Mouse (Mus musculus): Measurements from ENCODE around the gene Tlcd1. TPM values are rescaled to one million over a fixed set of nuclear protein-coding genes. Genes with fewer than 3 reads are reported as not detected.
A peak's percentile ranks its signal among the peaks of the same experiment; 100 is the strongest.

Tlcd1 gene
- polyA plus RNA-seq, 1 experiment from 2014 or later, result 6.9 TPM

DNA sequence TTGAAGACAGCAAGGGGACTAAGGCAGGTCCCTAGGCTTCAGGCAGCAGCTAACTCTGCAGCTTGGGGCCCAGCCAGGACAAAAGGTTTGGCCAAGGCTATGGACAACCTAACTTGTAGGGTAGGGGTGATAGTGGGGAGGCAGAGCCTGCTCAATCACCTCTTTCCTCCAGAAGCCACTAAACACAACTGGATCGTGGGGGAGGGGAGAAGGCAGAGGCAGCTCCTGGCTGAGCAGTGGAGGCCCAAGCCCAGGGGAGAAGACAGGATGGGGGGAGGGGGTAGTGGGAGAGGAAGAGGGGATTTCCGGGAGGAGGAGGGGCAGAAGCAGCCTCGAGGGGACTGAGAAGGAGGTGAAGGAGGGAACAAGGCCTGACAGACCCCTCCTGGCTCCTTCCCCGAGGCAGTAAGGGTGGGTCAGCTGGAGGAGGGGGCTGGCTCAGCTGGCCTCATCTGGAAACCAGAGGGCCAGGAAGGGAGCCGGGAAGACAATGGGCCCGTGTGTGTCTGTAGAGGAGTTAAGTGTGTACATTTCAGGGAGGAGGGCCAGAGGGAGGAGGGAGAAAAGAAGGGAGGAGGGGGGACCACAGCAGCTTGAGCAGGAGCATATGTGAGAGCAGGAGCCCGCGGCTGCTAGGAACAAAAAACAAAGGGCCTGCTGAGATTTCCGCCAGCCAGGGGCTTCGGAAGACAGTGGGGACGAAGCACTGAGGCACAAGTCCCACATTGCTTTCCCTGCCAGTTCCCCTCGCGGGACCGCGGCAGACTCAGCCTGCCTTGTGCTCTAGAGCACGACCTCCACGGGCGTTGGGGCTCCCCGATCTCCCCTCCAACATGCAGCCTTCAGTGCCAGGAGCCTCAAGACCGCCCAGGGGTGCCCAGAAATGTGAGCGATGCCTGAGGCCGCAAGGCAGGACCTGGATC is 12.6 kb upstream of the Tlcd1 start:
- H3K27ac ChIP-seq (replicated peaks; ENCODE audit: low read depth, low read length), result peak overlapping the region; percentile 97
- no peaks in the 10 kb centered on the region for H3K9me3 ChIP-seq (ENCODE audit: control insufficient read depth, low read length)
- peak overlapping the region; percentile 86 for H3K4me2 ChIP-seq (ENCODE audit: low read length)
- peaks cover 26% of the 10 kb centered on the region for H3K4me1 ChIP-seq (ENCODE audit: control insufficient read depth, insufficient read depth, low read length)
- peak overlapping the region; percentile 100 for H3K4me3 ChIP-seq (replicated peaks; ENCODE audit: low read depth, low read length)
- H3K36me3 ChIP-seq (ENCODE audit: control insufficient read depth, insufficient read depth, low read length), result peaks cover 34% of the 10 kb centered on the region
- WGBS, result 0% methylated on average over 22 of the region's 22 CpGs
- DNase-seq (peak; percentile 87), ATAC-seq (ENCODE audit: low FRiP score, low TSS enrichment) (peak; percentile 64)
- H3K9ac ChIP-seq (replicated peaks; ENCODE audit: low read length), result peak overlapping the region; percentile 100
- no peaks in the 10 kb centered on the region for H3K27me3 ChIP-seq (ENCODE audit: control insufficient read depth, insufficient read depth, low read length)

DNA sequence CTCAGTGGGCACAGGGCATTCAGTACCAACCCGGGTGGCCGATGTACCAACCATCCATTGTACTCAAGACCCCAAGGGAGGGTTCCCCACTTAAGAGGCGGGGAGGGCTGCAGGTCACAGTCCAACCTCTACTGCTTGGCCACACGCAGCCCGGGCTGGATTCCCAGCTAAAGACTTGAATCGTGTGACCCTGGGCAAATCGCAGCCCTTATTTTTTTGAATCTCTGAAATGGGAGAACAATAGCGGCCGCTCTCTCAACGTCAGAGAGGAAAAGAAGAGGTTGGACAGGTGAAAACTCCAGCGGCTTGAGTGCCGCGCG is 11.9 kb upstream of the Tlcd1 start:
- under 1% methylated on average over 14 of the region's 14 CpGs for WGBS
- Histone ChIP-seq H3K9me3 (ENCODE audit: control insufficient read depth, low read length) (no peaks in the 10 kb centered on the region), H3K27me3 (ENCODE audit: control insufficient read depth, insufficient read depth, low read length) (no peaks in the 10 kb centered on the region), H3K27ac (replicated peaks; ENCODE audit: low read depth, low read length) (peak overlapping the region; percentile 97), H3K4me2 (ENCODE audit: low read length) (peak overlapping the region; percentile 86), H3K36me3 (ENCODE audit: control insufficient read depth, insufficient read depth, low read length) (peaks cover 28% of the 10 kb centered on the region), H3K4me3 (replicated peaks; ENCODE audit: low read depth, low read length) (peak overlapping the region; percentile 100), H3K4me1 (ENCODE audit: control insufficient read depth, insufficient read depth, low read length) (peaks cover 26% of the 10 kb centered on the region), H3K9ac (replicated peaks; ENCODE audit: low read length) (peak overlapping the region; percentile 100)
- ATAC-seq (ENCODE audit: low FRiP score, low TSS enrichment), result peak; percentile 4; the same call in 1 of the 2 replicates
- DNase-seq, result peak; percentile 55

DNA sequence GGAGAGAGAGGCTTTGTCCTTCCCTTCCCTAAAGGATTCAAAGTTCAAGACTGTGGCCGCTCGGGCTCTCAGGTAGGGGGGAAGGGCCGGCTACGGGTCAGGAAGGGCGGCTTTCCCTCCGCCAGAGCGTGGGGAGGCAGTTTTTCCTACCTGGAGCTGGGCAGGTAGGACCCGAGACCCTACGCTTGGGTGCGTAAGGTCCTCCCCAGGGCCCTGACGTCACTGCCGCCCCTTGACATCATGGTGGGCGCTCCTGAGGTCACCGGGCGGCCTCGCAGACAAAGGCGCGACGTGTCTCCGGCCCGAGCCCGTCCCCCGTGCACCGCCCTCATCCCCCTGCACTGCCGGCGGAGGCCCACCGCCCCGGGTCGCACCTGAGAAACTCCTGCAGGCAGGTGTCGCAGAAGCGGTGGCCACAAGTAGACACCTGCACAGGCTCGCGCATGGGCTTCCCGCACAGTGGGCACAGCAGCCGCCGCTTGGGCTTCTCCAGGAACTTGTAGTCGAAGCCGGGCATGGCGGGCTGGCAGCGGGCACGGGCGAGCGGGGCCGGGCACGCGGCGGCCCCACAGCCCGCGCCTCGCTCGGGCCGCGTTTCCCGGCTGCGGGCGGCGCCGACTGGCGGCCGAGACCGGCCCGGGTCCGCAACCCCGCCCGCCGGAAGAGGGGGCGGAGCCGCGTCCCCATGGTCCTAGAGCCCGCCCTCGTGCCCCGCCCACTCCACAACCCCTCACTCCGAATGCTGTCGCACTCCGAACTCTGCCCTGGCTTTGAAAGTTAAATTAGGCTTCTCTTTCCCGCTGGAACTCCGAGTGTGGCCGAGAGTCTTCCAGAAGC is 11.4 kb upstream of the Tlcd1 start, which contains the start of gene Traf4:
Traf4 (minus strand) TSS at position 666 of the 837 bp plus-strand sequence.
- peak within 1 kb of the TSS; percentile 86 for H3K4me2 ChIP-seq (ENCODE audit: low read length)
- peaks cover 22% of the 10 kb centered on the region for H3K36me3 ChIP-seq (ENCODE audit: control insufficient read depth, insufficient read depth, low read length)
- peak within 1 kb of the TSS; percentile 100 for H3K4me3 ChIP-seq (replicated peaks; ENCODE audit: low read depth, low read length)
- DNase-seq (peak; percentile 96), ATAC-seq (ENCODE audit: low FRiP score, low TSS enrichment) (peak; percentile 85)
- under 1% methylated on average over 77 of the region's 78 CpGs for WGBS
- no peaks in the 10 kb centered on the region for H3K27me3 ChIP-seq (ENCODE audit: control insufficient read depth, insufficient read depth, low read length)
- no peaks in the 10 kb centered on the region for H3K9me3 ChIP-seq (ENCODE audit: control insufficient read depth, low read length)
- peaks cover 26% of the 10 kb centered on the region for H3K4me1 ChIP-seq (ENCODE audit: control insufficient read depth, insufficient read depth, low read length)
- peak within 1 kb of the TSS; percentile 100 for H3K9ac ChIP-seq (replicated peaks; ENCODE audit: low read length)
- H3K27ac ChIP-seq (replicated peaks; ENCODE audit: low read depth, low read length), result peak within 1 kb of the TSS; percentile 97

DNA sequence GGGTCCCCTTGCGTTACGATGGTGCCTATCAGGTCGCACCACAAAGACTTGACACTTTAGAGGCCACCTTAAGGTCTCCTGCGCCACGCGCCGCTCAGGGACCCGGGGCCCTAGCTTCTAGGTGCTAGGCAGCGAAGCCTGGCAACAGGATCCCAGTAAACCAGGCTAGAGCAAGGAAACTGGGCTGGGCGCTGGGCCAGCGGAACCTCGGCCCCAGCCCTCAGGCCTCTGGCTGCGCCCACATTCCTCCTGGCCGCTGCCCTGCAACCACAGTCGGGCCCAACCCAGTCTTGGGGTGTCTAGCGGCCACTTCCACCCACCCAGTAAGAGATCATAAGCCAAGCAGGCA is 10.8 kb upstream of the Tlcd1 start:
- 0 out of 2 replicates have a peak, but pooled peaks have one; percentile 1 for ATAC-seq (ENCODE audit: low FRiP score, low TSS enrichment)
- WGBS, result 3% methylated on average over 16 of the region's 16 CpGs
- Histone ChIP-seq H3K27me3 (ENCODE audit: control insufficient read depth, insufficient read depth, low read length) (no peaks in the 10 kb centered on the region), H3K9ac (replicated peaks; ENCODE audit: low read length) (peak overlapping the region; percentile 100; the same call in 1 of the 2 replicates), H3K4me3 (replicated peaks; ENCODE audit: low read depth, low read length) (peak overlapping the region; percentile 100), H3K4me2 (ENCODE audit: low read length) (peak overlapping the region; percentile 86), H3K9me3 (ENCODE audit: control insufficient read depth, low read length) (no peaks in the 10 kb centered on the region), H3K4me1 (ENCODE audit: control insufficient read depth, insufficient read depth, low read length) (peaks cover 26% of the 10 kb centered on the region), H3K36me3 (ENCODE audit: control insufficient read depth, insufficient read depth, low read length) (peaks cover 16% of the 10 kb centered on the region), H3K27ac (replicated peaks; ENCODE audit: low read depth, low read length) (peak overlapping the region; percentile 97)
- DNase-seq, result no peak

DNA sequence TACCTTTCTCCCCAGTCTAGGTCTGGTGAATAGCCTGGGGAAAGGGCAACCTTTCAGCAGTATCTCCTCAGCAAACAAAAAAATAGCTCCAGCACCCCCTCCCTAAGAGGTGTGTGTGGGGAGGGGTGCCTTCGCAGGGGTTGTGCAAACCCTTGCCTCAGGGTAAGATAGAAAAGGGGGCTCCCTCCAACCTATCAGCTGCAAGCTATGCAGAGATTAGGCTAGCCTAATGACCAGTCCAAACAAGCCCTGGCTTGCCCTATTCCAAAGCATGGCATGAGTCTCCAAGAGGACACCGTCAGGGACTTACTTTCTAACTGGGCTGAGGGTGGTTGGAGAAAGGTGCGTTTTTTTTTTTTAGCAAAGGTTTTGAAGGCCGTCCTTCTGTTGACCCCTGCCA is 10.3 kb upstream of the Tlcd1 start:
- no peak overlapping the region; the same call in 1 of the 2 replicates for H3K27ac ChIP-seq (replicated peaks; ENCODE audit: low read depth, low read length)
- ATAC-seq (ENCODE audit: low FRiP score, low TSS enrichment) (no peak), DNase-seq (no peak)
- H3K4me1 ChIP-seq (ENCODE audit: control insufficient read depth, insufficient read depth, low read length), result peaks cover 26% of the 10 kb centered on the region
- peak overlapping the region; percentile 100 for H3K4me3 ChIP-seq (replicated peaks; ENCODE audit: low read depth, low read length)
- no peaks in the 10 kb centered on the region for H3K27me3 ChIP-seq (ENCODE audit: control insufficient read depth, insufficient read depth, low read length)
- 56% methylated on average over 4 of the region's 4 CpGs for WGBS
- H3K36me3 ChIP-seq (ENCODE audit: control insufficient read depth, insufficient read depth, low read length), result peaks cover 12% of the 10 kb centered on the region
- peak overlapping the region; percentile 86 for H3K4me2 ChIP-seq (ENCODE audit: low read length)
- peak overlapping the region; percentile 100; the same call in 1 of the 2 replicates for H3K9ac ChIP-seq (replicated peaks; ENCODE audit: low read length)
- H3K9me3 ChIP-seq (ENCODE audit: control insufficient read depth, low read length), result no peaks in the 10 kb centered on the region

DNA sequence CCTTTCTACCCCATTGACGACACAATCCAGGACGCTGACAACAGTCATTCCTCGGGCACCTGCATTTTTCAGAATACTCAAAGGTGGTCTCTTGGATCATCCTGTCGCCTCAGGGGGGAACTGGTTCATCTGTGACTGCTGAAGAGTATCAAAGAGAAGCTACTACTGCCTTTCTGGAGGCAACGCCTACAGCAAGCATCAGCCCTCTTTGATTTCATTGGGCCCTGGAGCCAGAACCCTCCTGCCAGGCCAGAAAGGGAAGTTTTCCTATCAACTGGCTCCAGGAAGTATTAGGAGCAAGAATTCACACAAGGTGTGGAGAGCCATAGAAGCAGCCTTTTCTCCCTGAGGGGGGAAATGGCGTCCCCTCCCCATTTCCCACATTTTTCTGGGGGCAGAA is 9.9 kb upstream of the Tlcd1 start:
- ATAC-seq (ENCODE audit: low FRiP score, low TSS enrichment) (no peak), DNase-seq (no peak)
- 70% methylated on average over 6 of the region's 6 CpGs for WGBS
- H3K27ac ChIP-seq (replicated peaks; ENCODE audit: low read depth, low read length), result no peak overlapping the region
- peaks cover 7% of the 10 kb centered on the region for H3K36me3 ChIP-seq (ENCODE audit: control insufficient read depth, insufficient read depth, low read length)
- no peak overlapping the region for H3K9ac ChIP-seq (replicated peaks; ENCODE audit: low read length)
- no peaks in the 10 kb centered on the region for H3K27me3 ChIP-seq (ENCODE audit: control insufficient read depth, insufficient read depth, low read length)
- H3K4me3 ChIP-seq (replicated peaks; ENCODE audit: low read depth, low read length), result no peak overlapping the region
- H3K9me3 ChIP-seq (ENCODE audit: control insufficient read depth, low read length), result no peaks in the 10 kb centered on the region
- H3K4me1 ChIP-seq (ENCODE audit: control insufficient read depth, insufficient read depth, low read length), result peaks cover 26% of the 10 kb centered on the region
- no peak overlapping the region for H3K4me2 ChIP-seq (ENCODE audit: low read length)

- H3K4me2 ChIP-seq (ENCODE audit: low read length), result no peak overlapping the region
- no peaks in the 10 kb centered on the region for H3K27me3 ChIP-seq (ENCODE audit: control insufficient read depth, insufficient read depth, low read length)
- H3K9me3 ChIP-seq (ENCODE audit: control insufficient read depth, low read length), result no peaks in the 10 kb centered on the region
- no peak overlapping the region for H3K9ac ChIP-seq (replicated peaks; ENCODE audit: low read length)
- H3K4me3 ChIP-seq (replicated peaks; ENCODE audit: low read depth, low read length), result no peak overlapping the region
- H3K36me3 ChIP-seq (ENCODE audit: control insufficient read depth, insufficient read depth, low read length), result no peaks in the 10 kb centered on the region
- ATAC-seq (ENCODE audit: low FRiP score, low TSS enrichment), result no peak
- DNase-seq, result no peak
- 89% methylated on average over 14 of the region's 14 CpGs for WGBS
- H3K27ac ChIP-seq (replicated peaks; ENCODE audit: low read depth, low read length), result no peak overlapping the region
- H3K4me1 ChIP-seq (ENCODE audit: control insufficient read depth, insufficient read depth, low read length), result peaks cover 20% of the 10 kb centered on the region
These were observed 9.1 kb upstream of the Tlcd1 start for GRCm38 (mm10) chr11:78167257-78167959.

Data from midbrain, embryonic 14.5 days (tissue).